20 mouse cellular contexts compared by ENCODE assay signal in genomic region chr2:104669122-104669804, GRCm38 (mm10). TPM values are rescaled to one million over a fixed set of nuclear protein-coding genes. Genes with fewer than 3 reads are reported as not detected.
A peak's percentile ranks its signal among the peaks of the same experiment; 100 is the strongest.
DNase-seq lines count a peak whose midpoint lies in the region; ATAC-seq and TF ChIP-seq lines count a peak whose summit lies in the region.
"Had no signal": no experiment of that assay in that cellular context is flagged by ENCODE, and none has a peak within 500 bp of the region (broad histone marks: within the 10 kb centered on the region; RNA-seq: fewer than 3 reads in every experiment).

No protein-coding gene starts in this region.

- TF ChIP-seq RAD21 in MEL (IDR thresholded peaks at IDR 0.05; ENCODE audit: low read depth, low read length): peak; percentile 9

- TF ChIP-seq CTCF in hindbrain, postnatal 0 days (IDR thresholded peaks at IDR 0.05; ENCODE audit: low read depth): peak; percentile 35; the same call in 1 of the 2 replicates
- TF ChIP-seq CTCF in MEL (IDR thresholded peaks at IDR 0.05 in 2 of 3, conservative IDR thresholded peaks at IDR 0.05 in 1 of 3; ENCODE audit: control insufficient read depth in 1 of 3, insufficient read depth in 1 of 3, low read depth in 2 of 3, low read length in 3 of 3, poor library complexity in 1 of 3, severe bottlenecking in 1 of 3): peak; percentile 38 to 45 (median 41); a peak in 5 of 6 replicates
- peak; percentile 40; the same call in 1 of the 2 replicates for TF ChIP-seq CTCF in small intestine, adult 2 months (IDR thresholded peaks at IDR 0.05; ENCODE audit: extremely low read depth, insufficient read length, insufficient replicate concordance, low read depth, low read length)

- no peak overlapping the region for H3K4me2 ChIP-seq in hindbrain, postnatal 0 days (ENCODE audit: low read depth, low read length)
- H3K4me2 ChIP-seq in hindbrain, embryonic 16.5 days (ENCODE audit: low read length): no peak overlapping the region
- no peak overlapping the region for H3K4me2 ChIP-seq in forebrain, embryonic 11.5 days (ENCODE audit: low read depth, low read length, severe bottlenecking)
- H3K4me2 ChIP-seq: heart, embryonic 11.5 days; neural tube, embryonic 15.5 days had no signal

- H3K36me3 ChIP-seq in hindbrain, postnatal 0 days (ENCODE audit: insufficient read depth, low read length): no peaks in the 10 kb centered on the region; the same call in 1 of the 2 replicates
- peaks cover 14% of the 10 kb centered on the region for H3K36me3 ChIP-seq in hindbrain, embryonic 16.5 days (ENCODE audit: control insufficient read depth, insufficient read depth, low read length)
- H3K36me3 ChIP-seq in MEL (ENCODE audit: control insufficient read depth in 1 of 2, insufficient read depth in 2 of 2, low read length in 2 of 2): peaks cover 3 to 5% of the 10 kb centered on the region in 2 experiments
- peaks cover 11% of the 10 kb centered on the region for H3K36me3 ChIP-seq in small intestine, adult 2 months (ENCODE audit: control insufficient read depth, insufficient read depth, low read length)
- peaks cover 4% of the 10 kb centered on the region for H3K36me3 ChIP-seq in forebrain, embryonic 11.5 days (ENCODE audit: control insufficient read depth, insufficient read depth, low read length)

- no peak for DNase-seq in hindbrain, postnatal 0 days (ENCODE audit: low spot score)
- DNase-seq in thymus, postnatal 14 days: peak; percentile 33
- DNase-seq in thymus, adult 18-20 months: no peak
- peak; percentile 46 for DNase-seq in MEL (ENCODE audit: low read depth, low spot score)
- DNase-seq in forebrain, embryonic 11.5 days (ENCODE audit: low spot score): no peak
- no peak for DNase-seq in yolk sac, embryonic 10.5 days (ENCODE audit: low spot score)
- DNase-seq: cerebellum, postnatal 36 days; gastrocnemius, postnatal 10 days; kidney, adult 9 months; lung, postnatal 36 days had no signal

- no peaks in the 10 kb centered on the region for H3K4me1 ChIP-seq in hindbrain, postnatal 0 days (ENCODE audit: insufficient read depth, low read length)
- no peaks in the 10 kb centered on the region for H3K4me1 ChIP-seq in hindbrain, embryonic 16.5 days (ENCODE audit: control insufficient read depth, insufficient read depth, low read depth, low read length)
- H3K4me1 ChIP-seq in MEL (ENCODE audit: control insufficient read depth in 1 of 2, insufficient read depth in 2 of 2, low read length in 2 of 2): peaks cover 2 to 4% of the 10 kb centered on the region in 2 experiments; a peak in 2 of 4 replicates
- no peaks in the 10 kb centered on the region for H3K4me1 ChIP-seq in small intestine, adult 2 months (ENCODE audit: control insufficient read depth, insufficient read depth, insufficient read length, low read length)
- H3K4me1 ChIP-seq in forebrain, embryonic 11.5 days (replicated peaks; ENCODE audit: control insufficient read depth, insufficient read depth, low read length): no peaks in the 10 kb centered on the region
- H3K4me1 ChIP-seq: neural tube, embryonic 15.5 days had no signal

- no peak for TF ChIP-seq POLR2A in MEL (IDR thresholded peaks at IDR 0.05; ENCODE audit: control insufficient read depth in 1 of 2, insufficient read depth in 1 of 2, low read depth in 1 of 2, low read length in 2 of 2, poor library complexity in 1 of 2)
- TF ChIP-seq POLR2A in small intestine, adult 2 months (IDR thresholded peaks at IDR 0.05; ENCODE audit: low read depth, low read length): no peak

- H3K4me3 ChIP-seq in hindbrain, postnatal 0 days (ENCODE audit: low read length): no peak overlapping the region
- H3K4me3 ChIP-seq in hindbrain, embryonic 16.5 days (ENCODE audit: low read length): no peak overlapping the region
- H3K4me3 ChIP-seq in MEL (ENCODE audit: control insufficient read depth in 1 of 2, insufficient read depth in 1 of 2, low read depth in 2 of 2, low read length in 2 of 2): no peak overlapping the region
- no peak overlapping the region for H3K4me3 ChIP-seq in small intestine, adult 2 months (ENCODE audit: low read depth, low read length)
- no peak overlapping the region for H3K4me3 ChIP-seq in forebrain, embryonic 11.5 days (ENCODE audit: low read depth, low read length)
- H3K4me3 ChIP-seq: hindbrain, embryonic 10.5 days; neural tube, embryonic 15.5 days had no signal

- H3K79me2 ChIP-seq in MEL (ENCODE audit: control insufficient read depth, insufficient read depth, low read length, poor library complexity): no peaks in the 10 kb centered on the region

- H3K9me3 ChIP-seq in hindbrain, postnatal 0 days (ENCODE audit: low read length): no peaks in the 10 kb centered on the region
- H3K9me3 ChIP-seq in hindbrain, embryonic 16.5 days (ENCODE audit: control insufficient read depth, low read length): no peaks in the 10 kb centered on the region
- no peaks in the 10 kb centered on the region for H3K9me3 ChIP-seq in MEL (replicated peaks; ENCODE audit: insufficient read depth, low read length)
- no peaks in the 10 kb centered on the region for H3K9me3 ChIP-seq in forebrain, embryonic 11.5 days (ENCODE audit: control insufficient read depth, low read length)
- H3K9me3 ChIP-seq: hindbrain, embryonic 10.5 days; neural tube, embryonic 15.5 days had no signal

- TF ChIP-seq EP300 in MEL (IDR thresholded peaks at IDR 0.05; ENCODE audit: low read depth in 1 of 2, low read length in 2 of 2): no peak

- no peak for ATAC-seq in hindbrain, postnatal 0 days
- no peak for ATAC-seq in hindbrain, embryonic 16.5 days
- ATAC-seq in forebrain, embryonic 11.5 days (replicated peaks; ENCODE audit: low FRiP score): no peak
- ATAC-seq: forebrain, embryonic 14.5 days; midbrain, embryonic 16.5 days had no signal

- no peak overlapping the region for H3K27ac ChIP-seq in hindbrain, postnatal 0 days
- no peak overlapping the region for H3K27ac ChIP-seq in hindbrain, embryonic 16.5 days (ENCODE audit: low read depth, low read length)
- no peak overlapping the region for H3K27ac ChIP-seq in MEL (ENCODE audit: control insufficient read depth, low read depth, low read length)
- H3K27ac ChIP-seq in small intestine, adult 2 months (ENCODE audit: insufficient read depth, low read depth, low read length): no peak overlapping the region
- no peak overlapping the region for H3K27ac ChIP-seq in forebrain, embryonic 11.5 days (ENCODE audit: low read depth, low read length)
- H3K27ac ChIP-seq: hindbrain, embryonic 10.5 days; neural tube, embryonic 15.5 days had no signal

- H3K9ac ChIP-seq in hindbrain, postnatal 0 days (replicated peaks; ENCODE audit: low read length): no peak overlapping the region
- no peak overlapping the region for H3K9ac ChIP-seq in hindbrain, embryonic 16.5 days (ENCODE audit: low read depth, low read length)
- H3K9ac ChIP-seq in MEL (ENCODE audit: control insufficient read depth, low read depth, low read length, poor library complexity, severe bottlenecking): no peak overlapping the region
- H3K9ac ChIP-seq in forebrain, embryonic 11.5 days (ENCODE audit: low read length): no peak overlapping the region
- H3K9ac ChIP-seq: neural tube, embryonic 15.5 days had no signal

- 90% methylated on average over 6 of the region's 6 CpGs for WGBS in hindbrain, postnatal 0 days
- WGBS in hindbrain, embryonic 16.5 days: 88% methylated on average over 6 of the region's 6 CpGs
- 73% methylated on average over 6 of the region's 6 CpGs for WGBS in small intestine, adult 2 months
- WGBS in forebrain, embryonic 11.5 days: 87% methylated on average over 6 of the region's 6 CpGs

- no peaks in the 10 kb centered on the region for H3K27me3 ChIP-seq in hindbrain, postnatal 0 days (ENCODE audit: insufficient read depth, low read length)
- no peaks in the 10 kb centered on the region for H3K27me3 ChIP-seq in hindbrain, embryonic 16.5 days (replicated peaks; ENCODE audit: control insufficient read depth, insufficient read depth, low read length)
- no peaks in the 10 kb centered on the region for H3K27me3 ChIP-seq in MEL (ENCODE audit: control insufficient read depth in 1 of 2, insufficient read depth in 2 of 2, low read length in 2 of 2)
- no peaks in the 10 kb centered on the region for H3K27me3 ChIP-seq in small intestine, adult 2 months (ENCODE audit: control insufficient read depth, insufficient read depth, low read length)
- no peaks in the 10 kb centered on the region for H3K27me3 ChIP-seq in forebrain, embryonic 11.5 days (ENCODE audit: control insufficient read depth, insufficient read depth, low read length)
- H3K27me3 ChIP-seq: neural tube, embryonic 15.5 days had no signal

TF ChIP-seq in MEL, 35 proteins besides CTCF, POLR2A, EP300 and RAD21:
- TF ChIP-seq SMC3 (IDR thresholded peaks at IDR 0.05; ENCODE audit: low read depth, low read length): peak; percentile 32; the same call in 1 of the 2 replicates
- no peak for TF ChIP-seq HCFC1 (IDR thresholded peaks at IDR 0.05; ENCODE audit: low read depth, low read length)

RNA-seq across cellular contexts. Expression of gene Tcp11l1, which starts 42.7 kb away (rescaled TPM):
- 27.0 and 46.5 TPM in 2 replicates for total RNA-seq in hindbrain, postnatal 0 days (2014; rRNA removed)
- polyA plus RNA-seq in hindbrain, postnatal 0 days (2015; fragmentation: Nextera tagmentation; extraction: Ambion mirVana): 64.2 and 69.6 TPM in 2 replicates
- polyA plus RNA-seq in hindbrain, embryonic 16.5 days (2015; fragmentation: Nextera tagmentation; extraction: Ambion mirVana): 48.8 and 55.5 TPM in 2 replicates
- 26.7 and 28.6 TPM in 2 replicates for total RNA-seq in MEL (2012; rRNA removed)
- 10 to 100 TPM in 1 of 2 experiments, not detected in 1; 22.1 TPM for polyA plus RNA-seq in MEL (2012; ENCODE audit: insufficient read depth in 1 of 2, insufficient read length in 2 of 2, low read depth in 1 of 2, low replicate concordance in 2 of 2, missing spikeins in 1 of 2)
- polyA plus RNA-seq in small intestine, adult 2 months (2012; rRNA removed): 1.9 and 2.4 TPM in 2 replicates
- 64.9 and 68.2 TPM in 2 replicates for polyA plus RNA-seq in forebrain, embryonic 11.5 days (2014; fragmentation: Nextera tagmentation; extraction: Ambion mirVana)

RNA-seq across cellular contexts. Expression of gene Pin1rt1, which starts 46.9 kb away (rescaled TPM):
- total RNA-seq in hindbrain, postnatal 0 days (2014; rRNA removed): not detected in 2 replicates
- polyA plus RNA-seq in hindbrain, postnatal 0 days (2015; fragmentation: Nextera tagmentation; extraction: Ambion mirVana): not detected in 2 replicates
- 0.30 TPM in 1 of 2 replicates, not detected in the other for polyA plus RNA-seq in hindbrain, embryonic 16.5 days (2015; fragmentation: Nextera tagmentation; extraction: Ambion mirVana)
- total RNA-seq in MEL (2012; rRNA removed): not detected in 2 replicates
- under 1 TPM in 1 of 2 experiments, not detected in 1; 0.07 TPM for polyA plus RNA-seq in MEL (2012; ENCODE audit: insufficient read depth in 1 of 2, insufficient read length in 2 of 2, low read depth in 1 of 2, low replicate concordance in 2 of 2, missing spikeins in 1 of 2)
- polyA plus RNA-seq in small intestine, adult 2 months (2012; rRNA removed): not detected in 2 replicates
- not detected in 2 replicates for polyA plus RNA-seq in forebrain, embryonic 11.5 days (2014; fragmentation: Nextera tagmentation; extraction: Ambion mirVana)
- total RNA-seq: adrenal gland, adult 18-20 months; gastrocnemius, postnatal 10 days; layer of hippocampus, postnatal 14 days had no signal
- polyA plus RNA-seq: embryonic facial prominence, embryonic 14.5 days; forebrain, embryonic 14.5 days; heart, embryonic 11.5 days; hindbrain, embryonic 10.5 days had no signal

Comparison
In these comparisons a context has a peak if more than half of its experiments do, and no peak if none do; other contexts are left out.
1. DNase-seq: peak in thymus, postnatal 14 days (single experiment) and MEL (single experiment); none in hindbrain, postnatal 0 days (single experiment), thymus, adult 18-20 months (0 of 2), forebrain, embryonic 11.5 days (single experiment) and yolk sac, embryonic 10.5 days (single experiment).
2. Peak in every context shown above with its lines, with median percentiles within 50 percentile points of each other: CTCF ChIP-seq.